Mouse (Mus musculus) ES-E14 (cell line): ENCODE measurements at regions not wholly inside any gene's neighbourhood (a gene's known extent, or its start where the extent isn't known, plus 50 kb on each side); places are given as distances from the start of the nearest gene placed in this dataset.

ENCODE experiments used
- DNase-seq: peaks from one replicate; pipeline ENCODE4 v3.0.0-alpha.2; 2013; ENCODE audit warnings: low read depth, low spot score
- H3K27ac ChIP-seq: 2 replicates; pipeline ENCODE4 v1.5.1; 2012; ENCODE audit warnings: low read depth, mild to moderate bottlenecking, low read length, moderate library complexity, mixed read lengths; ENCODE audit not compliant: poor library complexity, insufficient read depth, severe bottlenecking
- H3K36me3 ChIP-seq: 2 replicates; pipeline ENCODE4 v1.6.1; 2012; ENCODE audit warnings: mild to moderate bottlenecking, low read length, moderate library complexity, mixed read lengths; ENCODE audit not compliant: control insufficient read depth, poor library complexity, insufficient read depth, severe bottlenecking
- H3K4me1 ChIP-seq, 2 experiments: fragments of 150-350 bp in 1 of 2; sonication (generic) in 1 of 2; 2 replicates each; pipeline ENCODE4 v1.6.1; 2012; ENCODE audit warnings: low read length in 2 of 2, mild to moderate bottlenecking in 1 of 2, mixed read lengths in 1 of 2; ENCODE audit not compliant: control insufficient read depth in 2 of 2, insufficient read depth in 2 of 2, poor library complexity in 1 of 2
- H3K4me3 ChIP-seq, 2 experiments: fragments of 150-350 bp in 1 of 2; sonication (generic) in 1 of 2; 2 replicates each; pipeline ENCODE4 v1.5.1; 2012; ENCODE audit warnings: low read length in 2 of 2, low read depth in 1 of 2, mild to moderate bottlenecking in 1 of 2, mixed read lengths in 1 of 2; ENCODE audit not compliant: insufficient read depth in 1 of 2, poor library complexity in 1 of 2, severe bottlenecking in 1 of 2
- H3K9ac ChIP-seq: 2 replicates; pipeline ENCODE4 v1.6.1; 2012; ENCODE audit warnings: low read depth, mild to moderate bottlenecking, low read length, mixed read lengths; ENCODE audit not compliant: poor library complexity, insufficient read depth, severe bottlenecking
- H3K9me3 ChIP-seq: fragments of 150-350 bp; sonication (generic); 2 replicates; pipeline ENCODE4 v1.6.1; 2012; ENCODE audit warnings: low read depth, mild to moderate bottlenecking, low read length; ENCODE audit not compliant: control insufficient read depth, insufficient read depth
- CHD2 ChIP-seq: IDR thresholded peaks from 2 replicates; pipeline ENCODE4 v1.6.1; 2014; ENCODE audit warnings: mild to moderate bottlenecking, low read depth, low read length, inconsistent platforms
- HCFC1 ChIP-seq: IDR thresholded peaks from 2 replicates; pipeline ENCODE4 v1.6.1; 2012; ENCODE audit warnings: low read length, inconsistent platforms, borderline replicate concordance; ENCODE audit not compliant: insufficient read depth
- MAFK ChIP-seq: IDR thresholded peaks from 2 replicates; pipeline ENCODE4 v1.6.1; 2014; ENCODE audit warnings: mild to moderate bottlenecking, low read depth, low read length, inconsistent platforms; ENCODE audit not compliant: insufficient read depth
- ZC3H11A ChIP-seq: IDR thresholded peaks from 2 replicates; pipeline ENCODE4 v1.6.1; 2012; ENCODE audit warnings: low read depth, mild to moderate bottlenecking, inconsistent platforms, low read length, borderline replicate concordance
- ZNF384 ChIP-seq: IDR thresholded peaks from 2 replicates; pipeline ENCODE4 v1.6.1; 2012; ENCODE audit warnings: low read depth, low read length, inconsistent platforms
- in situ Hi-C, 2 experiments: fragments of 600-800 bp; cut with MboI; formaldehyde crosslinking; loops; one replicate each; pipeline ENCODE4 v1.15.1; 2025; ENCODE audit warnings: low sequenced_read_pairs in 2 of 2, inconsistent platforms in 1 of 2; ENCODE audit not compliant: unreplicated experiment in 2 of 2

DNA sequence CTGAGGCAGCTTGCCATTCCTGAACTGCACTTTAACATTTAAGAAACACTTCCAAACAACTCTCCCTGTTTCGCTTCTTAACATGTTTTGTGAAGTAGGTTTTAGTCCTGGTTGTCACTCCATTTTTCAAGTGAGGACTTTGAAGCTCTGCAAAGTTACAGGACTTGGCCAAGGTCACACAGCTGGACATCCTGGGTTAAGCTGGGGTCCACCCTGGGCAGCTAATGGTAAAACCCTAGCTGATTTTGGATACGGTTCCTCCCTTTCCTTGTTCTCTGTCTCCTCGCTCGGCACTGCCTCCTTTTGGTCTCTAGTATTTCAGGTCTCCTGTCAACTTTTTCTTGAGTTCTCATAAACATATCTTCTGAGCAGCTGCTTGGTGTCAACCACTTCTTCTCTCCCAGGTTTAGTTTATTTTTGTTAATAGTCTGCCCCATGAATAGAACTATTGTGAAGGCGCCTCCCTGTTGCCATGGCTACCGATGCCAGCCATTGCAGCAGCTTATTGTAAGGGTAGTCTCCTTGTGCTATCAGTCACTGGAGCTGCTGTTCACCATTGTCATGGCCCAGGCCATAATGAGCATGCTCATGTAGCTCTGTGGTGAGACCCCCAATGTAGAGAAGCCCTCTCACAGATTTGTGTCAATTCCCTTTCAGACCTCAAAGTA is 292.5 kb downstream of the Tmem38b start:
- TF ChIP-seq HCFC1: no peak
- TF ChIP-seq ZNF384: no peak
- no peak for TF ChIP-seq CHD2
- TF ChIP-seq MAFK: no peak
- TF ChIP-seq ZC3H11A: no peak
- H3K4me1 ChIP-seq: no peaks in the 10 kb centered on the region
- H3K9me3 ChIP-seq: no peaks in the 10 kb centered on the region
- H3K4me3 ChIP-seq: no peak overlapping the region
- no peak overlapping the region for H3K27ac ChIP-seq
- no peak for DNase-seq
- H3K9ac ChIP-seq: no peak overlapping the region
- no peaks in the 10 kb centered on the region for H3K36me3 ChIP-seq
- in situ Hi-C loops: no loop called here

DNA sequence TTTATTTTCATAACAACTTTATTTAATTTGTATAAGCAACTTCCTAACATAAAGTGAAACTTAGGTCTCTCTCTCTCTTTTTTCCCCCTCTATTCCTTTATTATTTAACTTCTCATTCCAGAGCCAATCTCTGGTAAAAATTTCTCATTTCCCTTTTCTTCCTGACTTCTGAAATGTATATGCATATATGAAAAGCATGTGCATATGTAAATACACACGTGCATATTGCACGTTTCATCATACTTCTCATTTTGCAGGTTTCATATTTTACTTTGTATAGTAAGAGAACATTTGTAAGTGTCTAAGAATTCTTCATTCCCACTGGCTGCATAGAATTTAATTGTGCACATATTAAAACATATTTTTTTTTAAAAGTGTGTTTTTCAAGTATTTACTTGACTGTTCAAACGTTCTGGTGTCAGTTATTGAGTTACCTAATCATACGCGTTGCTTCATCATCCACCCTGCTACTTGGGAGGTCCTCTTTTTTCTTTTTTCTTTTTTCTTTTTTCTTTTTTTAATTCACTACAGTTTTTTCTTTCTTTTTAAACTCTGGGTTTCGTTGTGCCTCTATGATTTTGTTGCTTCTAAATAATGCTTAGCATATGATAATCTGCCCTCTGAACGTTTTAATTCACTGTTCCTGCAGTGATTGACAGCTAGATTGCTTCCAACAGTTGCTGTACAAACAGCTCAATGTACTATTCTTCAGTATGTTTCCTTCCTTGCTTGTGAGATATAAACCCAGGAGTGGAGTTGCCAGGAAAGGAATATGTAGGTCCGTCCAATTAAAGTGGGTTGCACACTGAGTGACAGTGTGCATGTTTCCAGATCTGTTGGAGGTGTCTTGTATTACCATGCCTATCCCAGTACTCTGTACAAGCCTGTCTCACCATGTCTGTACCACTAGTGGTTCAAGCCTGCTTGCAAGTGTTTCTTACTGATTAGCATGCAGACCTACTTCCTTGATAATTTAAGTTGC is 303.2 kb downstream of the Tmem38b start:
- H3K4me1 ChIP-seq: no peaks in the 10 kb centered on the region
- H3K4me3 ChIP-seq: no peak overlapping the region
- TF ChIP-seq HCFC1 (no peak), CHD2 (no peak)
- no peaks in the 10 kb centered on the region for H3K36me3 ChIP-seq
- DNase-seq: no peak
- no peak overlapping the region for H3K27ac ChIP-seq
- no peak overlapping the region for H3K9ac ChIP-seq
- no peaks in the 10 kb centered on the region for H3K9me3 ChIP-seq
- in situ Hi-C loops: no loop called here

DNA sequence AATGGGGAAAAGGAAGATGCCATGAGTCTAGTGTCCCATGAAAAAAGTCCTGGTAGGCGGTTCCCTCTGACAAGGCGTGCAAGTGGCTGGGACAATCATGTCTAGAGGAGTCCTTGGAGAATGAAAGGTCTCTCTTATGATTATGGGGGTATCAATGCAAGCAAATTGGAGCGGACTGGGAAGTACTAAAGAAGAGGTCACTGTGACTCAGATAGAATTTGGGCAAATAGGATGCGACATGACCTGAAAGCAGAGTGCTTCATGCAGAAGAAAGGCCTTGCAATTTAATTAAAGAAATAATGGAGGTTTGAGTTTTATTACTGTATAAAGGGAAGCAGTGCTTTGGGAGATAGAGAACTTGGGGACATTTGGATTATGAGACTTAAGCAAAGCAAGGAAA is 330.3 kb downstream of the Tmem38b start:
- H3K4me1 ChIP-seq: no peaks in the 10 kb centered on the region
- TF ChIP-seq MAFK: no peak
- TF ChIP-seq ZC3H11A: no peak
- no peak for TF ChIP-seq CHD2
- no peak for TF ChIP-seq HCFC1
- TF ChIP-seq ZNF384: no peak
- no peak overlapping the region for H3K9ac ChIP-seq
- DNase-seq: no peak
- H3K36me3 ChIP-seq: no peaks in the 10 kb centered on the region
- no peak overlapping the region for H3K27ac ChIP-seq
- in situ Hi-C loops: no loop called here
- no peaks in the 10 kb centered on the region for H3K9me3 ChIP-seq
- H3K4me3 ChIP-seq: no peak overlapping the region

DNA sequence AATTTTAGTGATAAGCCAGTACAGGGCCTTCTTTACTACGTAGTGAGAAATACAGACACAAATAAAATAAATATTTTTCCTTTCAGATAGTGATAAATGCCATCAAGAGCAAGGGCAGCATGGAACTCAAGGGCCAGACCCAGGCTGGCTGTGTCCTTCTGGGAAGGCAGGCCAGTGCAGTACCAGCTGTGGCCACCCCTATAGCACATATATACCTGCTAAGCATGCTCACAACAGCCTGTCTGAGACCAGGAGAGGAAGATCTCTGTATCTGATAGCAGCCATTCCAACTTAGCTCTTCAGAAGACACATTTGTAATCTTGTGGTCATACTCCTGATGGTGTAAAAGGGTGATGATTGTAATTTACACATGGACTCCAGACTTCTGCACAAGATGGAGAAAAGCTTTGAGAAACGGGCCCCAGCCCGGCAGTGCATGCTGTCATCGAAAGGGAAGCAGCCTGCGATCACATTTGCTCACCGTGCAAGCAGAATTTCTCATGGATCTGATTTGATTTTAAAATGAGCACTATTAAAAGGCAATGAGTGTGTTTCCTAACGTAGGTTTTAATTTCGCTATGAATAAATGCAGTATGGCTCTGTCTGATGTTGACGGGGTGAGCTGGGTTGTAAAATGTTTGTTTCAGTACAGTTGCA is 335.6 kb downstream of the Tmem38b start:
- in situ Hi-C loops: no loop called here
- no peaks in the 10 kb centered on the region for H3K9me3 ChIP-seq
- H3K36me3 ChIP-seq: no peaks in the 10 kb centered on the region
- H3K4me1 ChIP-seq: no peaks in the 10 kb centered on the region
- H3K27ac ChIP-seq: no peak overlapping the region
- TF ChIP-seq MAFK (no peak), ZNF384 (no peak), CHD2 (no peak), ZC3H11A (no peak), HCFC1 (no peak)
- no peak for DNase-seq
- H3K9ac ChIP-seq: no peak overlapping the region
- H3K4me3 ChIP-seq: no peak overlapping the region
